Mouse (Mus musculus): Measurements from ENCODE around the gene Hnrnpul1. TPM values are rescaled to one million over a fixed set of nuclear protein-coding genes. Genes with fewer than 3 reads are reported as not detected.

The Hnrnpul1 gene
- polyA plus RNA-seq (2021; fragmentation: Nextera tagmentation): 8.3 and 23.6 TPM in 2 replicates
- long read RNA-seq, experiment 1, transcript Hnrnpul1-205 (15 exons, 3,784 nt): major isoform, 6 of 11 reads
- long read RNA-seq, experiment 1, partial matches to known transcripts: 2 of 11 reads
- long read RNA-seq, experiment 1, other reads (novel, unspliced or antisense): 0 of 11 reads
- long read RNA-seq, experiment 2, partial matches to known transcripts: 3 of 14 reads
- long read RNA-seq, experiment 2, other reads (novel, unspliced or antisense): 8 of 14 reads

DNA sequence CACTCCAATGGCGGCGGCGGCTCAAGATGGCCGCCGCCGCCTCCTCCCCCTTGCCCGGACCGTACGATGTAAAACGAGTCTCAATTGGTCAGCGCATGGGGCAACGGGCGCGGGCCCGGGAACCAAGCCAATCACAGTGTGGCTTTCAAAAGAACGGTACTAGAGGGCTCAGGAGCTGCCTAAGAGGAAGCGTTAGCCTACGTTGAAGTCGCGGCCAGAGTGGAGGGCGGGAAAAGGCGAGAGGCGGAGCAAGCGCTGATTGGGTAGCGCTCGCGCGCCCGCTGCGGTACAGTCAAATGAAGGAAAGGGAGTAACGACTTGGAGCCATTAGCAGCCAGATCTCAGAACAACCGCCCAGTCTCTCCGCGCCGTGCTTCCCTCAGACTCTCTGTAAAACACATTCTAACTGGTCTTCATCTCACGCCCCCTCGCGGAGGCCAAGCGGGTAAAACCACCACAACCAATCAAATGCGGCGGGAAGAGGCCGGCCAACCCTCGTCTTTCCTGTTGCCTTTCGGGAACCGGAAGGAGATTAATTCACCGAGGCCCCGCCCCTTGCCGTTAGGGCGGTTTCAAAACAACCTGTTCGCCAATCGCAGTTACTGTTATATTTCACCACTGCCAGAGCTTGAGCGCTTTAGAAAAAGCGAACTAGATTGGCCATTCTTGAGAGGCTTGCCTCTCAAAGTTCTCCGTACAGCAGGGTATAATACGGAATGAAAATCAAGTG lies at the start of gene Hnrnpul1:
Gene Hnrnpul1 (minus strand): TSS at position 20 of the 730 bp plus-strand sequence.

DNA sequence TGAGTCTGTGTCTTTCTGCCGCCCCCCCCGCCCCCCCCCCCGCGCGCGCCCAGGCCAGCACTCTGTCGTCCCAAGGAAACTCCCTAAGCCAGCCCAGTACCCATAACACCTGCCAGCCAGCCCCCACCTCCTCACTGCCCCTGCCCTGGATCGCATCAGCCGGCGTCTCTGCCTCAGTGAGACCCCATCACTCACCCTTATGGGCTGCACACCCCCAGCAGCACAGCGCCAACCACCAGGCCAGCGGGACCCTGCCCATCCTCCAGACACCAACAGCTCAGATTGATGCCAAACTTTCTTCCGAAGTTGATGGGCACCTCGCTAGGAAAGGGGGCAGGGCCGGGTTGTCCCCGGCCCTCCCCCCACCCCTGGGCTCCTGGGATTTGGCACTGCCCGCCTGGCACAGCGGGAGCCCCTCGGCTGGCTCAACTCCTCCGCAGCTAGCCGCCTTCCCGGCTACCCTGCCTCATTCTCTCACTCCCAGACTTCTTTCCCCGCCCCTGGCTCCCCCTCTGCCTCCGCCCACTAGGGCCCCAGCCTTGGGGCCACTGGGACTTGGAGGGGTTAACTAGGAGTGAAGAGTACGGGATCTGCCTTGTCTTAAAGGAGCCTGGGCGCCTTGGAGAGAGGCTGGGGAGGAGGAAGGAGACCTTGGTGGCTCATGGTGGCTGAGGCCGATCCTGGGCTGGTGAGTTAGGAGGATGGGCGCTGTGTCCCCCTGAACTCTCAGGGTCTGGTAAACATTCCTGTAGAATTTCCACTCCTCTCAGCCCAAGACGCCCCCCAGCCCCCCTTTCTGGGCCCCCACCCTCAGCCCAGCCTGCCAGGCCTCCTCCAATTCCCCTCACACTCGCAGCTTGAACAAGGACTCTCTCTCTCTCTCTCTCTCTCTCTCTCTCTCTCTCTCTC lies 33.9 kb upstream of the Hnrnpul1 start, which contains the start of gene Axl:
Gene Axl (minus strand): TSS at position 486 of the 909 bp plus-strand sequence.

DNA sequence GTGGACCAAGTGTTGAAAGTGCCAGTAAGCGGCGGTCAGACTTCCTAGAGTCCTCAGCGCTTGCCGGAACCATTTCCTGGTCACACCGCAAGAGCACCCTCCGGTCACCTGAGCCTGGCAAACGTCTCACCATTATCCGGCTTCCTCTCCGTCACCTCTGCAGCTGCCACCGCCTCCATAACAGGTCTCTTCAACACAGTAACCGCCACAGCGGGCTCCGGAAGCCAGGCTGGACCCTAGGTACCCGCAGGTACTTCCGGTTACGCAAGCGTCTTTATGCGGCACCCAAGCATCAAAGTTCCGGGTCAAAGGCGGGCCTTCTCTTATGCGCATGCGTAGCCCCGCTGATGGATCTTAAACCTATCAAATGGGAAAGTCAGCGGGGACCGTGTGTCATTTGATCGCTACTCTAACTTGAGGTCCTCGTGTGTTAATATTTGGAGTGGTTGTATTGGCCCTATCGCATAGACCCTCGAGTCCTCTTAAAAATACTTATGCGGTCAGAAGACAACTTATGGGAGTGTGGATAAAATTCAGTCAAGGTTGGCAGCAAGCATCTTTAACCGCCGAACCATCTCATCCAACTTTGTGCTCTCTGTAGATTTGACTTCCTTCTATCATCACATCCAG lies 35.7 kb downstream of the Hnrnpul1 start, which contains the start of gene Ccdc97:
Gene Ccdc97 (minus strand): TSS at position 301 of the 630 bp plus-strand sequence.

DNA sequence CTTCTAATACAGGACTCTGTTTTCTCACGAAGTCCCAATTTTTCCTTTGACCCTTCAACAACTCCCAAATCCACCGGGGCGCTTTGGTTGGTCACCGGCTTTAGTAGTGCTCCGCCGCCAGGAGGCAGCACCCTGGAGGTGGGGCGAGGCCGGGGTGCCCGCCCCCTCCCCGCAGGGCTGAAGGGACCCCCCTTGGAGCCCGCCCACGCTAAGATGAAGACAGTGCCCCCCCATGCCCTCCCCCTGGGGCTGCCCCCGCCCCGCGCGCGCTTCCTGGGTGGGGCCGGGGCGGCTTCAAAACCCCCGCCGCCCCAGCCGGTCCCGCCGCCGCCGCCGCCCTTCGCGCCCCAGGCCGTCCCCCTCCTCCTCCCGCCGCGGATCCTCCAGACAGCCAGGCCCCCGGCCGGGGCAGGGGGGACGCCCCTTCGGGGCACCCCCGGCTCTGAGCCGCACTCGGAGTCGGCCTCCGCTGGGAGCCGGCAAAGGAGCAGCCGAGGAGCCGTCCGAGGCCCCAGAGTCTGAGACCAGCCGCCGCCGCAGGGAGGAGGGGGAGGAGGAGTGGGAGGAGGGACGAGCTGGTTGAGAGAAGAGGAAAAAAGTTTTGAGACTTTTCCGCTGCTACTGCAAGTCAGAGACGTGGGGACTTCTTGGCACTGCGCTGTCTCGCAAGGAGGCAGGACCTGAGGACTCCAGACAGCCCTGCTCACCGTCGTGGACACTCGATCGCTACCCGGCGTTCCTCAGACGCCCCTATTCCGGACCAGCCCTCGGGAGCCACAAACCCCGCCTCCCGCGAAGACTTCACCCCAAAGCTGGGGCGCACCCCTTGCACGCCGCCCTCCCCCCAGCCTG lies 67.7 kb downstream of the Hnrnpul1 start, which contains the start of gene Tgfb1:
Gene Tgfb1 (plus strand): TSS at position 323 of the 852 bp plus-strand sequence.

DNA sequence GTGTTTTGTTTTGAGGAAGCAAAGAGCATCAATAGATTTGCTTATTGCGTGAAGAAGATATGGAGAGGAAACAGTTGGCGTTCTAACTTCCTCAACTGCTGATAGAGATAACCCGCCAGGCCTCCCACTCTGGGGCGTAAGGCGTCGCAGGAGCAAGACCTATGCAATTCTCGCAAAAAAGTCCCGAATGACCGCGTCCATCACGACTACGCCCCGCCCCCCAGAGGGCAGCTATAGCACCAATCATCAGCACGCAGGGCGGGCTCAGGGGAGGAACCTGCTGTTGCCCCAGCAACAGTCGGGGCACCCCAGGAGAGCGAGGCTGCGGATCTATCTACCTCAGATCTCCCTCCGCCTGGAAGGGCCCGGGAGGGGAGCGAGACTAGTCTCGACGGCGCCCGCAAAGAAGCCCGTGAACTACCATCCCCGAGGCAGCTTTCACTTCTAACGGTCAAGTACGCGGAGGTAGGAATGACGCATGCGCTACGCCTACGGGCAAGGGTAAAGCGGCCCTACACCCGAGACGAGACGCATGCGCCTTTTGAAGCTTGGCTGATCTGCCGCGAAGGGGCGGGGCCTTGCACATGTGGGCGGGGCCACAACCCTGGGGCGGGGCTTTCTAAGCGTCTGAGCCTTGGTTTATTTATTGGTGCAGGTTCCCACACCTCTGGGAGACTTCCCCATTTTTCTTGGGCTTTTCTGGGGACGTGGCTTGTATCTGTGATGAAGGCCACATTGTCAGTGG lies 73.9 kb downstream of the Hnrnpul1 start, which contains the start of gene B9d2:
Gene B9d2 (plus strand): TSS at position 267 of the 745 bp plus-strand sequence.

DNA sequence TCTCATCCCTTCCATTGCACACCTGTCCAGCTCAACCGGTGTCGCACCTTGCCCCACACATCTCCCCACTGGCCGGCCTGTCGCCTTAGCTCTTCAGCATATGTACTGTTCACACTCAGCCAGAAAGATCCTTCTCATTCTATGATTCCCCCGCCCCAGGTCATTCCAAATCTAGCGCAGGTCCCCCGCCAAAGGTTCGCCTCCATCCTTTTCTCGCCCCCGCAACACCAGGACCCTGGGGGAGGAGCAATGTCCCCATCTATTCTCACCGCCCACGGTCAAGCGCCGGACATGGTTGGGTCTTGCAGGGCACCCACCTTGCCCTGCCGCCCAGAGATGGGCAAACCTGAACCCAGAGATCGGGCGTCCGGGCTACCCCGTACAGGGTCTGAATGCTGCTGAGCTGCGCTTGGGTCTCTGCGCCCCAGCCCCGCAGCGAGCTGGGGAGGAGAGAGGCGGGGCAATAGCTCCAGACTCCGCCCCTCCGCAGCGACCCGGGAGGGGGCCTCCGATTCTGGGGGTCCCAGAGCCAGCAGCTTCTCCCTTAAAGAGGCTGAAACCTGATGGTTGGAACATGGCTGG lies 79.7 kb downstream of the Hnrnpul1 start, which contains the start of gene Tmem91:
Gene Tmem91 (minus strand): TSS at position 448 of the 582 bp plus-strand sequence.

Other genes with a start within 250 kb of the Hnrnpul1 start
- gene Ceacam2, start 214.9 kb downstream of the Hnrnpul1 start, polyA plus RNA-seq (2021; fragmentation: Nextera tagmentation): 0.23 and 0.42 TPM in 2 replicates
- gene Erich4, start 138.9 kb downstream of the Hnrnpul1 start, polyA plus RNA-seq (2021; fragmentation: Nextera tagmentation): 0.16 and 0.23 TPM in 2 replicates
- 43.8 and 58.7 TPM in 2 replicates for gene Dmac2, start 135.3 kb downstream of the Hnrnpul1 start, polyA plus RNA-seq (2021; fragmentation: Nextera tagmentation)
- gene B3gnt8, start 128.1 kb downstream of the Hnrnpul1 start, polyA plus RNA-seq (2021; fragmentation: Nextera tagmentation): 0.31 and 0.63 TPM in 2 replicates
- 22.9 and 33.7 TPM in 2 replicates for gene Bckdha, start 95.8 kb downstream of the Hnrnpul1 start, polyA plus RNA-seq (2021; fragmentation: Nextera tagmentation)
- gene Exosc5, start 95.6 kb downstream of the Hnrnpul1 start, polyA plus RNA-seq (2021; fragmentation: Nextera tagmentation): 32.8 and 35.4 TPM in 2 replicates
- 29.4 and 35.8 TPM in 2 replicates for gene Tmem91, start 79.6 kb downstream of the Hnrnpul1 start, polyA plus RNA-seq (2021; fragmentation: Nextera tagmentation)
- 39.3 and 53.3 TPM in 2 replicates for gene B9d2, start 74.0 kb downstream of the Hnrnpul1 start, polyA plus RNA-seq (2021; fragmentation: Nextera tagmentation)
- gene Tgfb1, start 67.8 kb downstream of the Hnrnpul1 start, polyA plus RNA-seq (2021; fragmentation: Nextera tagmentation): 0.48 and 2.1 TPM in 2 replicates
- 36.4 and 47.3 TPM in 2 replicates for gene Ccdc97, start 35.7 kb downstream of the Hnrnpul1 start, polyA plus RNA-seq (2021; fragmentation: Nextera tagmentation)
- gene Axl, start 33.9 kb upstream of the Hnrnpul1 start, polyA plus RNA-seq (2021; fragmentation: Nextera tagmentation): 12.8 and 13.4 TPM in 2 replicates
- gene Cyp2s1, start 62.2 kb upstream of the Hnrnpul1 start, polyA plus RNA-seq (2021; fragmentation: Nextera tagmentation): 2.5 TPM in 2 replicates
- not detected in 2 replicates for gene Cyp2b10, start 142.9 kb upstream of the Hnrnpul1 start, polyA plus RNA-seq (2021; fragmentation: Nextera tagmentation)